Comparison of ENCODE assay signal across 19 mouse cellular contexts in the genomic region with DNA sequence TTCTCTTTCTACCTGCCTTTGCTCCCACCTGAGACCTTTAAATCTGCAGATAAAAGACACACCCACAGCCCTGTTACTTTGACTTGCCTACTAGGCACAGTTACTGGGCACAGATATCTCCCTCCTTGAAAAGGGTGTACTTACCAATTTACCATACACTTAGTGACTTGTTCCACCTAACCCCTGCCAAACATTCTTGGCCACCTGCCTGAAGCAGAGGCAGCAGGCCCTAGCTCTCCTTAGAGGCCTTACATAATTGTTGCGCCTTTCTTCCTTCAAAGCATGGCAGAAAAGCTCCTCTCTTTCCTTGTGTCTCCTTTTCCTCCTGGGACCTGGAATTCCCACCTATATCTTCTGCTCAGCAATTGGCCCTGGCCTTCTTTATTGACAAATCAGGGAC.
DNase-seq lines count a peak whose midpoint lies in the region; ATAC-seq lines count a peak whose summit lies in the region.
"Had no signal": no experiment of that assay in that cellular context is flagged by ENCODE, and none has a peak within 500 bp of the region (broad histone marks: within the 10 kb centered on the region; RNA-seq: fewer than 3 reads in every experiment).

No protein-coding gene starts in this region.

- no peak for ATAC-seq in kidney, embryonic 14.5 days (ENCODE audit: low FRiP score, low TSS enrichment)
- ATAC-seq: forebrain, embryonic 13.5 days; midbrain, embryonic 16.5 days; Patski had no signal

- H3K36me3 ChIP-seq in kidney, embryonic 14.5 days (ENCODE audit: control insufficient read depth, insufficient read depth, low read length), result no peaks in the 10 kb centered on the region
- H3K36me3 ChIP-seq: embryonic facial prominence, embryonic 15.5 days; hindbrain, embryonic 10.5 days; limb, embryonic 12.5 days; liver, embryonic 15.5 days had no signal

- H3K9ac ChIP-seq in kidney, embryonic 14.5 days (ENCODE audit: low read depth, low read length), result no peak overlapping the region
- H3K9ac ChIP-seq: embryonic facial prominence, embryonic 15.5 days; forebrain, embryonic 13.5 days; limb, embryonic 12.5 days; liver, embryonic 15.5 days had no signal

- WGBS in kidney, embryonic 14.5 days, result 89% methylated on average over 1 of the region's 1 CpGs

- H3K4me1 ChIP-seq in kidney, embryonic 14.5 days (ENCODE audit: control insufficient read depth, insufficient read depth, low read length), result peaks cover 10% of the 10 kb centered on the region; the same call in 1 of the 2 replicates
- H3K4me1 ChIP-seq: hindbrain, embryonic 10.5 days had no signal

- H3K27ac ChIP-seq in kidney, embryonic 14.5 days (ENCODE audit: low read depth, low read length), result no peak overlapping the region
- H3K27ac ChIP-seq: embryonic facial prominence, embryonic 15.5 days; forebrain, embryonic 13.5 days; hindbrain, embryonic 10.5 days; kidney, postnatal 0 days; limb, embryonic 12.5 days; liver, embryonic 15.5 days; macrophage had no signal

- no peak overlapping the region for H3K4me2 ChIP-seq in kidney, embryonic 14.5 days (replicated peaks; ENCODE audit: low read depth, low read length)
- H3K4me2 ChIP-seq: embryonic facial prominence, embryonic 15.5 days; forebrain, embryonic 13.5 days; limb, embryonic 12.5 days; liver, embryonic 15.5 days had no signal

- H3K27me3 ChIP-seq in kidney, embryonic 14.5 days (ENCODE audit: control insufficient read depth, insufficient read depth, low read length), result no peaks in the 10 kb centered on the region
- H3K27me3 ChIP-seq: embryonic facial prominence, embryonic 15.5 days; forebrain, embryonic 13.5 days; liver, embryonic 15.5 days; Patski had no signal

- H3K4me3 ChIP-seq in kidney, embryonic 14.5 days (ENCODE audit: low read length), result no peak overlapping the region
- H3K4me3 ChIP-seq: embryonic facial prominence, embryonic 15.5 days; forebrain, embryonic 13.5 days; hindbrain, embryonic 10.5 days; limb, embryonic 12.5 days; liver, embryonic 15.5 days had no signal

- H3K9me3 ChIP-seq in kidney, embryonic 14.5 days (ENCODE audit: control insufficient read depth, low read length), result no peaks in the 10 kb centered on the region
- H3K9me3 ChIP-seq: embryonic facial prominence, embryonic 15.5 days; forebrain, embryonic 13.5 days; hindbrain, embryonic 10.5 days; limb, embryonic 12.5 days; liver, embryonic 15.5 days had no signal

- DNase-seq in adrenal gland, postnatal 14 days, result peak; percentile 58
- DNase-seq in adrenal gland, adult 8-10 months, result no peak
- peak; percentile 55 for DNase-seq in kidney, adult 11 months
- DNase-seq in heart, postnatal 4 days, result peak; percentile 40
- peak; percentile 9 to 13 for DNase-seq in kidney, postnatal 4 days
- no peak for DNase-seq in spleen, postnatal 14 days (ENCODE audit: low spot score in 2 of 2)
- DNase-seq in urinary bladder, postnatal 14 days (ENCODE audit: low spot score), result no peak
- DNase-seq: gastrocnemius, postnatal 36 days; thymus, postnatal 14 days had no signal

Comparison
In these comparisons a context has a peak if more than half of its experiments do, and no peak if none do; other contexts are left out.
1. DNase-seq: peak in adrenal gland, postnatal 14 days (single experiment), kidney, adult 11 months (single experiment), heart, postnatal 4 days (single experiment) and kidney, postnatal 4 days (2 of 2); none in adrenal gland, adult 8-10 months (single experiment), spleen, postnatal 14 days (0 of 2) and urinary bladder, postnatal 14 days (single experiment).